Mouse (Mus musculus) neural tube, postnatal 0 days (tissue): ENCODE data around the gene Zbtb41. TPM values are rescaled to one million over a fixed set of nuclear protein-coding genes. Genes with fewer than 3 reads are reported as not detected.

Source experiments
- polyA plus RNA-seq: library from polyadenylated mRNA; unstranded; fragments of >200 nt; fragmentation: Nextera tagmentation; extraction: Ambion mirVana; gene quantifications from 2 replicates; pipeline ENCODE4 v1.2.1, GENCODE M21; 2015

Gene Zbtb41
- polyA plus RNA-seq: 7.8 and 8.3 TPM in 2 replicates

GRCm38 (mm10) chr1:139421875-139422791 is at the start of gene Zbtb41:
Gene Zbtb41, plus strand, starts transcription at chr1:139422288.

GRCm38 (mm10) chr1:139376638-139377286 is 45.3 kb upstream of the Zbtb41 start, which contains the start of gene Crb1:
Gene Crb1, minus strand, starts transcription at chr1:139377100.

GRCm38 (mm10) chr1:139454340-139455225 is 32.5 kb downstream of the Zbtb41 start, which contains the start of gene Aspm:
Gene Aspm, plus strand, starts transcription at chr1:139454772.

GRCm38 (mm10) chr1:139501258-139501752 is 79.2 kb downstream of the Zbtb41 start, which contains the start of gene F13b:
Gene F13b, plus strand, starts transcription at chr1:139501702.

Other genes with a start within 250 kb of the Zbtb41 start
- 0.59 and 0.61 TPM in 2 replicates for gene Crb1, start 45.2 kb upstream of the Zbtb41 start, polyA plus RNA-seq
- gene Aspm, start 32.5 kb downstream of the Zbtb41 start, polyA plus RNA-seq: 1.4 and 1.8 TPM in 2 replicates
- not detected in 2 replicates for gene F13b, start 79.4 kb downstream of the Zbtb41 start, polyA plus RNA-seq
- not detected in 2 replicates for gene Cfhr1, start 138.0 kb downstream of the Zbtb41 start, polyA plus RNA-seq